Mouse (Mus musculus): ENCODE results near the gene Slc1a5. TPM values are rescaled to one million over a fixed set of nuclear protein-coding genes. Genes with fewer than 3 reads are reported as not detected.

Gene Slc1a5
- 10 to 100 TPM; 52.2 to 55.7 TPM for total RNA-seq (2023)

GRCm38 (mm10) chr7:16780825-16781554, at the start of gene Slc1a5:
Gene Slc1a5, plus strand, starts transcription at chr7:16781340.

GRCm38 (mm10) chr7:16738073-16738696, 43.0 kb upstream of the Slc1a5 start, which contains the start of gene Ap2s1:
Gene Ap2s1, plus strand, starts transcription at chr7:16738410.

GRCm38 (mm10) chr7:16815351-16815941, 34.3 kb downstream of the Slc1a5 start, which contains the start of gene Strn4:
Gene Strn4, plus strand, starts transcription at chr7:16815889.

GRCm38 (mm10) chr7:16816475-16817122, 35.5 kb downstream of the Slc1a5 start, which contains the start of gene Fkrp:
Gene Fkrp, minus strand, starts transcription at chr7:16816732.

GRCm38 (mm10) chr7:16842645-16843063, 61.5 kb downstream of the Slc1a5 start, which contains the start of gene Prkd2:
Gene Prkd2, plus strand, starts transcription at chr7:16842902.

Other genes starting within 250 kb of the Slc1a5 start
- gene Arhgap35, start 166.3 kb upstream of the Slc1a5 start, total RNA-seq (2023), result 1 to 10 TPM; 6.6 to 8.1 TPM
- not detected for gene Ceacam15, start 105.6 kb upstream of the Slc1a5 start, total RNA-seq (2023)
- not detected for gene Ceacam9, start 59.4 kb upstream of the Slc1a5 start, total RNA-seq (2023)
- gene Ap2s1, start 42.9 kb upstream of the Slc1a5 start, total RNA-seq (2023), result 100 to 1,000 TPM; 132 to 146 TPM
- gene Strn4, start 34.5 kb downstream of the Slc1a5 start, total RNA-seq (2023), result 100 to 1,000 TPM in 1 of 2 experiments, 10 to 100 TPM in 1; 94.4 to 111 TPM
- 10 to 100 TPM; 18.6 to 22.7 TPM for gene Fkrp, start 35.4 kb downstream of the Slc1a5 start, total RNA-seq (2023)
- 10 to 100 TPM; 17.3 to 19.9 TPM for gene Prkd2, start 61.6 kb downstream of the Slc1a5 start, total RNA-seq (2023)
- gene Dact3, start 94.0 kb downstream of the Slc1a5 start, total RNA-seq (2023), result under 1 TPM; 0.16 to 0.52 TPM
- not detected for gene Gng8, start 110.4 kb downstream of the Slc1a5 start, total RNA-seq (2023)
- 10 to 100 TPM; 43.3 to 46.2 TPM for gene Ptgir, start 125.2 kb downstream of the Slc1a5 start, total RNA-seq (2023)
- gene Calm3, start 142.8 kb downstream of the Slc1a5 start, total RNA-seq (2023), result 100 to 1,000 TPM; 117 to 133 TPM
- under 1 TPM in 1 of 2 experiments, not detected in 1; 0.10 TPM for gene Pnmal2, start 163.3 kb downstream of the Slc1a5 start, total RNA-seq (2023)
- not detected for gene Pnmal1, start 178.3 kb downstream of the Slc1a5 start, total RNA-seq (2023)
- not detected for gene Gm42372, start 201.7 kb downstream of the Slc1a5 start, total RNA-seq (2023)
- not detected for gene Ccdc8, start 211.4 kb downstream of the Slc1a5 start, total RNA-seq (2023)
- gene Ppp5c, start 246.6 kb downstream of the Slc1a5 start, total RNA-seq (2023), result 10 to 100 TPM; 76.2 to 77.0 TPM